Mouse (Mus musculus) retina, postnatal 7 days (tissue): ENCODE measurements around the gene Fbp2.

Experiments used
- DNase-seq: peaks from one replicate; pipeline ENCODE4 v3.0.0-alpha.2; 2012; ENCODE audit warnings: low read depth, low spot score

Gene Fbp2

GRCm38 (mm10) chr13:62857941-62858915 lies at the start of gene Fbp2:
Fbp2 (minus strand) TSS chr13:62858422.
- DNase-seq: no peak

DNA sequence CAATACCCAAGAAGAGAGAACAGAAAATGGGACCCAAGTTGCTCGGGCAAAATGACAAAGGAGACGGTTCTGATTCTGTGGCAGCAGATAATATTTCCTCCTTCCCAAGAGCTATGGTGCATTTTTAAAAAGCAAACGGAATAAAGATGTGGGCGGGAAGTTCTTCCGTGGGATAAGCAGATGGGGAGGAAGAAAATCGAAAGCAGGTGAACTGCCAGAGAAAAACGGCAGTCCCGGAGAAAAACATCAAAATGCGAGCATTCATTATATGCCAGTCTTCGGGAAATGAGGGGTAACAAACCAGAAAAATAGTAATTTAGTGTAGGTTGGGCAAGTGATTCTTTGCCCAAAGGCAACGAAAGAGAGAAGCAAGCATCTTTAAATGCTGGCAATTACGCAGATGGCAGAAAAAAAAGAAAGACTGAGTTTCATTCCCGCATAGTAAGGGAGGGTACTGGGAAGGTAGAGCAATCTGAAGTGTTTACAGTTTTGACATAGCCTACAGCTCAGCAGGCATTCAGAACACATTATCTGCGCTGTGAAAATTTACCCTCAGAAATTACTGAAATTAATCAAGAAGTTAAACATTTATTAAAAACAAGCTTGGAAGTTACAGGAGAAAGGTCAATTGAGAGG lies 49.4 kb upstream of the Fbp2 start:
- no peak for DNase-seq

DNA sequence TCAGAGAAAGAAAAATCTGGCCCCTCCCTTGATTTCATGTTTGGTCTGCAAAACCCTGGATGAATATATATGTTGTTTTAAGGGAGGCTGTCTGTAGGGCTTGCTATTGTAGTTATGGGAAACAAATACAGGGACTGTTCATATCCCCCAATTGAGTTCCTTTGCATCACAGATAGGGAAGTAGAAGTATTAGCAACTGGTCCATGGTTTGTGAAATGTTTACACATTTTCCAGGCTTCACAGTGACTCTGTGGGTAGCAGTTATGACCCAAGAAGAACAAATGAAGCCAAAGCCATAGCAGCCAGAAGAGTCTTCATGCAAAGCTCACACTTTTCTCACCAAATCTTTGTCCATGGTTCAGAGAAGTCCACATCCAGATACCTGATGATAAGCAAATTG lies 42.9 kb upstream of the Fbp2 start:
- DNase-seq: no peak

- DNase-seq: no peak
Observed at GRCm38 (mm10) chr13:62897927-62898646, 39.9 kb upstream of the Fbp2 start.

DNA sequence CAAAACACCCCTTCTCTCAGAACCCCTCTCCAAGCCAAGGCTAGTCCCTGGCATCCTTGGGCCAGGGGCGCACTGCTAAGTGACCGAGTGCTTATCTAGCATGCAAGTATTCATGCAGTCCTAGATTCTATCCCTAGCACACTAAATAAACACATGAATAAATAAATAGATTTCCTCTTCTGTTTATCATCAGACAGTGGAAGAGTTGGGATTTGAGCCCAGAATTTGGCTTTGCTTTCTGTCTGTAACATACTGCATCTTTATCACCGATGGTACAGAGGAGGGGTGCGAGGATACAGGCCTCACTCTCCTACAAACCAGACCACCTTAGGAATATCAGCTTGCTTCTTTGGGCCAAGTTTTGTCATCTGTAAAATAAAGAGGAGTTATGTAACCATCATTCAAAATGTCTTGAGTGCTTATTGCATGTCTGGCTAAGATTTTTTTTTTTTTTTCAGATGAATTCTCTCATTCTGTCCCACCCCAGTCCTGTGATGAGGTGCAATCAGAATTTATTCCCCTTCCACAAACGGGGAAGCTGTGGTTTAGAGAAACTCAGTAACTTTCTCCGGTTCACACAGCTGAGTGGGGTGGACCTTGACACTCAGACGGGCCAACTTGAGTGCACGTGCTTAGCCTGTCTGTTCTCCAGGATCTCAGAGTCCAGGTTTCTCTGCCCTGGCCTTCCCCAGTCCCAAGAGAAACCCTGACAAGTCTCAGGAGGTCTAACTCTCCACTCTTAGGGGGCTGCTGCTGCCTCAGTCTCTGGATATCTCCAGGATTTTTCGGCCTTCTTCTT lies 35.0 kb upstream of the Fbp2 start:
- DNase-seq: no peak

- no peak for DNase-seq
Observed at GRCm38 (mm10) chr13:62889311-62889710, 31.1 kb upstream of the Fbp2 start.

GRCm38 (mm10) chr13:62887712-62888441 lies 29.7 kb upstream of the Fbp2 start, which contains the start of gene Fbp1:
Fbp1 (minus strand) TSS chr13:62888282.
- DNase-seq: no peak

- no peak for DNase-seq
Observed at GRCm38 (mm10) chr13:62884536-62884935, 26.3 kb upstream of the Fbp2 start.

DNA sequence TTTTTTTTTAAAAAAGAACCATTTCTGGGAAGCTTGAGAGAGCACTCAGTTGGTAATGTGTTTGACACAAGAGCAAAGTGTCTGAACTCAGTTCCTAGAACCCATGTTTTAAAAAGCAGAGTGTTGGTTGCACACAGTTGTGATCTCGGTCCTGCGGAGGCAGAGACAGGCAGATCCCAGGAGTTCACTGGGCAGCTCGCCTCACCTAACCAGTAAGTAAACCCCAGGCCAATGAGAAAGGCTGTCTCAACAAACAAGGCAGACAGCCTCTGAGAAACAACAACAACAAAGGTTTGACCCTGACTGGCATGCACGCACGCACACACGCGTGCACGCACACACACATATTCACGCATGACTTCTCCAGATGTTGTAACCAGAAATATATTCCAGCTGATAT lies 25.7 kb upstream of the Fbp2 start:
- DNase-seq: no peak

- no peak for DNase-seq
Observed at GRCm38 (mm10) chr13:62883436-62883835, 25.2 kb upstream of the Fbp2 start.

DNA sequence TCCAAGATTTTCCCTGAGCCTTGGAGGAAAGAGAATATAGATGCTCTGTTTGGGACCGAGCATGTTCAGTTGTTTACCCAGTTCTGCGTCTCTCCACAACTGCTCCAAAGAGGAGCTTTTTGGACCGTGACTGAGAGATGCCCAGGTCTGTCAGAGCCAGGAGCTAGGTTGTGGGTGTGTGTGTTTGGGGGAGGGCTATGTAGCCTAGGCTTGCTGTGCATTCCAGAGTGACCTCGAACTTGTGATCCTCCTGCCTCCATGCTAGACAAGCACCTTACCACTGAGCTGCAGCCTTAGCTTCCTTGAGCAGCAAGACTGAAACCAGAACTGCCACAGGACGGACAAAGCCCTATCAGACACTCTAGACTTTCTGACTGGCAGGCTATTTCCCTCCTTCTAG lies 24.6 kb upstream of the Fbp2 start:
- no peak for DNase-seq

DNA sequence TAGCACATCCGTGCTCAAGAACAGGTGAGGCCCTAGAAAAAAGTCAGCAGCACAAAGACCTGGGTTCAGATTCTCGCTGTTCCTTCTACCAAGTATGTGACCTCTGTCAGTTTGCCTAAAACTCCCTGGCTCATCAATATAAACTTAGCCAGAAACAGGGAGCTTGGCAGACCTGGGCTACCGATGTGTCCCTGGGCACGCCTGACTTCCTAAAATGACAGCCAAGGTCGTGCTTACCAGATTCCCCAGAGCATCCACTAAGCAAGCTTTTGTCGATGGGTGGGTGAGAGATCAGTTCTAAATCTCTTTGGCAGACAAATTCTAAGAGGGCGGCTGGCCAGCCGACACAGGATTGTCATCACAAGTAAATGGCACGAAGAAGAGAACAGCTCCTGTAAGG lies 23.1 kb upstream of the Fbp2 start:
- no peak for DNase-seq

- DNase-seq: no peak
Observed at GRCm38 (mm10) chr13:62879831-62880615, 21.8 kb upstream of the Fbp2 start.

DNA sequence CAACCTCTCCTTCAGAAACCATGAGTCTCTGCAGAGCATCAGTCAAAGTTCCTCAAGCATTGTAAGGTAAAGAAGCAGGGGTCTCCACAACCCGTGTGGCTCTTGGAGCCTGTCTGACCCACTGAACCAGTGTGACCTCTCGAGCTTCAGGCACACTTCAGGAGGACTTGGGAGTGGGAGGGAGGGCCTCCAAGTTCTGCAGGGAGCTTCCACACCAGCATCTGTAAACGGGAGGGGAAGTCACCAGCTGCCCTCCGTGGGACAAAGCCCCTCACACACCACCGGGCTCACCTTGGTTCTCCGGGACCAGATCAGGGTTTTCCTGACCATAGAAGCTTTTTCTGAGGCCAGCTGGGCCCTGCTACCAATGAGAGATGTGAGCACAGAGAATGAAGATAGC lies 21.2 kb upstream of the Fbp2 start:
- DNase-seq: no peak

- DNase-seq: no peak
Observed at GRCm38 (mm10) chr13:62877247-62877646, 19.0 kb upstream of the Fbp2 start.

- DNase-seq: no peak
Observed at GRCm38 (mm10) chr13:62876111-62876510, 17.9 kb upstream of the Fbp2 start.

GRCm38 (mm10) chr13:62872252-62872651 lies 14.0 kb upstream of the Fbp2 start:
- DNase-seq: no peak

DNA sequence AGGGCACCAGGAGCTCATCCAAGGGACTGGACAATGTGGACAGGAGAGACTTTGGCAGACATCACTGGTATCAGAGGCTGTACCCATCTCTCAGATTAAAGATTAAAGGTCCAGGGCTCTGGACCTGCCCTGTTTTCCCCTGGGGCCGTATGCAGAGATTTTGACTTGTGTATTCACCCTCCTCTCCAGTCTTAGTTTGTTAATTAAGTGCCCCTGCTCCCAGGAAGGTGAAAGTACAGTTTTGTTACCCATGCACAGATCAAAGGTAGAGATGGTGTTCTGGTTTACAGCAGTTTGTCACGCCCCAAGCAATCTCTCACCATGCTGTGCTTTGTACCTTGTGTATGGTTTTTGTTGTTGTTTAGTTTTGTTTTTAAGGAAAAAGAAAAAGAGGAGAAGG lies 12.4 kb upstream of the Fbp2 start:
- no peak for DNase-seq

GRCm38 (mm10) chr13:62866817-62867216 lies 8.6 kb upstream of the Fbp2 start:
- no peak for DNase-seq
